In the genomic region with DNA sequence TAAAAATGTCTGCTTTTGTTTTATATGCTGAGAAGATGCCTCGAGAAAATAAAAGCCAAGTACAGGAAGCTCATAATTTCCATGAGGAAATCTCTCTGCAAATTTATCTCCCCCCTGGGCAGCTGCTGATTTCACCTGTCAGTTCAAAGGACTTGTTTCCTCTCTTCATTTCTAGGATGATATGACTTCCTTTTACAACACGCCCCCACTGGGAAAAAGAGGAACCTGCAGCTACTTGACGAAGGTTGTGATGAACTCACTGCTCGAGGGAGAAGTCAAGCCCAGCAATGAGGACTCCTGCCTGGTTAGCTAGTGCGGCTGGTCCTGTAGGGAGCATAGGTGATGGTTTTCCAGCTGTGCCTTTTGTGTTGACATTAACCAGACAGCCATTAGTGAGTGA, we compare ENCODE assay signal across 20 mouse cellular contexts.
A peak's percentile ranks its signal among the peaks of the same experiment; 100 is the strongest.
DNase-seq lines count a peak whose midpoint lies in the region; ATAC-seq and TF ChIP-seq lines count a peak whose summit lies in the region.
"Had no signal": no experiment of that assay in that cellular context is flagged by ENCODE, and none has a peak within 500 bp of the region (broad histone marks: within the 10 kb centered on the region; RNA-seq: fewer than 3 reads in every experiment).

No protein-coding gene starts in this region.

- H3K9me3 ChIP-seq in liver, postnatal 0 days (ENCODE audit: low read length) = no peaks in the 10 kb centered on the region
- H3K9me3 ChIP-seq in liver, embryonic 11.5 days (ENCODE audit: control insufficient read depth, low read length) = no peaks in the 10 kb centered on the region
- H3K9me3 ChIP-seq in CH12.LX (replicated peaks; ENCODE audit: low read length) = no peaks in the 10 kb centered on the region
- no peaks in the 10 kb centered on the region for H3K9me3 ChIP-seq in hindbrain, postnatal 0 days (ENCODE audit: low read length)
- H3K9me3 ChIP-seq: forebrain, embryonic 12.5 days; heart, embryonic 12.5 days; liver, embryonic 12.5 days; midbrain, embryonic 15.5 days; neural tube, embryonic 13.5 days had no signal

- TF ChIP-seq EP300 in liver, postnatal 0 days (IDR thresholded peaks at IDR 0.05; ENCODE audit: low read depth) = no peak
- no peak for TF ChIP-seq EP300 in CH12.LX (IDR thresholded peaks at IDR 0.05; ENCODE audit: low read length)

- no peaks in the 10 kb centered on the region for H3K4me1 ChIP-seq in liver, postnatal 0 days (ENCODE audit: insufficient read depth)
- H3K4me1 ChIP-seq in liver, embryonic 11.5 days (replicated peaks; ENCODE audit: control insufficient read depth, insufficient read depth, low read length) = no peaks in the 10 kb centered on the region
- H3K4me1 ChIP-seq in CH12.LX (ENCODE audit: control insufficient read depth in 1 of 2, insufficient read depth in 2 of 2) = peaks cover 0 to 5% of the 10 kb centered on the region in 2 experiments; a peak in 1 of 4 replicates
- peaks cover 2% of the 10 kb centered on the region; the same call in 1 of the 2 replicates for H3K4me1 ChIP-seq in thymus, adult 2 months (replicated peaks; ENCODE audit: control insufficient read depth, insufficient read depth, low read length)
- no peaks in the 10 kb centered on the region for H3K4me1 ChIP-seq in hindbrain, postnatal 0 days (ENCODE audit: insufficient read depth, low read length)
- H3K4me1 ChIP-seq: forebrain, embryonic 12.5 days; heart, embryonic 12.5 days; midbrain, embryonic 15.5 days; neural tube, embryonic 13.5 days had no signal

- dilution Hi-C loops in CH12.LX (cut with MboI; ENCODE audit: extremely low pct_ligation_motif_present, extremely low pct_unique_long_range_greater_than_20kb, low sequenced_read_pairs) = no loop called here

- peaks cover 15% of the 10 kb centered on the region for H3K36me3 ChIP-seq in liver, postnatal 0 days (replicated peaks; ENCODE audit: insufficient read depth, low read length)
- H3K36me3 ChIP-seq in liver, embryonic 11.5 days (ENCODE audit: control insufficient read depth, insufficient read depth, low read length) = 0 out of 2 replicates have a peak, but pooled peaks cover 4% of the 10 kb centered on the region
- H3K36me3 ChIP-seq in CH12.LX (replicated peaks in 1 of 2; ENCODE audit: control insufficient read depth in 1 of 2, insufficient read depth in 1 of 2, low read length in 1 of 2) = peaks cover 18 to 63% of the 10 kb centered on the region in 2 experiments
- H3K36me3 ChIP-seq in thymus, adult 2 months (ENCODE audit: control insufficient read depth, insufficient read depth, low read length) = peaks cover 4% of the 10 kb centered on the region; the same call in 1 of the 2 replicates
- peaks cover 9% of the 10 kb centered on the region; the same call in 1 of the 2 replicates for H3K36me3 ChIP-seq in hindbrain, postnatal 0 days (ENCODE audit: insufficient read depth, low read length)
- H3K36me3 ChIP-seq: midbrain, embryonic 15.5 days had no signal

- WGBS in liver, postnatal 0 days (ENCODE audit: insufficient replicate concordance) = 32% methylated on average over 5 of the region's 5 CpGs
- 48% methylated on average over 5 of the region's 5 CpGs for WGBS in liver, embryonic 11.5 days
- WGBS in thymus, adult 2 months = 29% methylated on average over 5 of the region's 5 CpGs
- 73% methylated on average over 5 of the region's 5 CpGs for WGBS in hindbrain, postnatal 0 days

- in situ Hi-C loops in CH12.LX (cut with MboI; ENCODE audit: low pct_ligation_motif_present, low pct_unique_long_range_greater_than_20kb, low sequenced_read_pairs) = no loop called here

- DNase-seq in liver, postnatal 0 days = no peak
- DNase-seq in liver, embryonic 11.5 days (ENCODE audit: low spot score) = no peak
- peak; percentile 40 for DNase-seq in CH12.LX (ENCODE audit: extremely low read depth)
- DNase-seq in thymus, adult 2 months = peak; percentile 51
- no peak for DNase-seq in left cerebral cortex, postnatal 25 days (ENCODE audit: low spot score in 2 of 2)
- no peak for DNase-seq in layer of hippocampus, postnatal 10 days (ENCODE audit: low spot score in 2 of 2)
- no peak for DNase-seq in hindbrain, postnatal 0 days (ENCODE audit: low spot score)
- DNase-seq: cerebellum, adult 11 months; heart, postnatal 36 days; kidney, adult 9 months; left cerebral cortex, postnatal 4 days; lung, postnatal 10 days; right cerebral cortex, adult 18-20 months; spleen, adult 18-20 months had no signal

- peak; percentile 20; the same call in 1 of the 2 replicates for TF ChIP-seq CTCF in liver, postnatal 0 days (IDR thresholded peaks at IDR 0.05; ENCODE audit: low read depth)
- peak in 1 of 2 experiments; percentile 18; a peak in 1 of 4 replicates for TF ChIP-seq CTCF in CH12.LX (conservative IDR thresholded peaks at IDR 0.05 in 1 of 2, IDR thresholded peaks at IDR 0.05 in 1 of 2; ENCODE audit: low read depth in 2 of 2, low read length in 2 of 2)
- no peak for TF ChIP-seq CTCF in thymus, adult 2 months (IDR thresholded peaks at IDR 0.05; ENCODE audit: borderline replicate concordance, control insufficient read depth, extremely low read depth, insufficient read depth, low read length, poor library complexity)
- TF ChIP-seq CTCF in hindbrain, postnatal 0 days (IDR thresholded peaks at IDR 0.05; ENCODE audit: low read depth) = no peak

- no peaks in the 10 kb centered on the region for H3K79me2 ChIP-seq in CH12.LX (replicated peaks; ENCODE audit: control insufficient read depth, extremely low read depth, insufficient read depth, poor library complexity, severe bottlenecking)

- no peak overlapping the region for H3K9ac ChIP-seq in liver, postnatal 0 days (replicated peaks)
- H3K9ac ChIP-seq in liver, embryonic 11.5 days (ENCODE audit: low read depth, low read length) = no peak overlapping the region
- no peak overlapping the region for H3K9ac ChIP-seq in CH12.LX (ENCODE audit: insufficient read depth, low read depth)
- H3K9ac ChIP-seq in hindbrain, postnatal 0 days (replicated peaks; ENCODE audit: low read length) = no peak overlapping the region
- H3K9ac ChIP-seq: forebrain, embryonic 12.5 days; heart, embryonic 12.5 days; liver, embryonic 12.5 days; midbrain, embryonic 15.5 days; neural tube, embryonic 13.5 days had no signal

- TF ChIP-seq RAD21 in CH12.LX (IDR thresholded peaks at IDR 0.05; ENCODE audit: low read depth, low read length) = no peak; the same call in 1 of the 2 replicates

- no peak overlapping the region for H3K4me2 ChIP-seq in liver, postnatal 0 days (ENCODE audit: low read depth, low read length)
- no peak overlapping the region for H3K4me2 ChIP-seq in liver, embryonic 11.5 days
- H3K4me2 ChIP-seq in CH12.LX (ENCODE audit: insufficient read depth, low read depth, poor library complexity, severe bottlenecking) = no peak overlapping the region
- no peak overlapping the region for H3K4me2 ChIP-seq in hindbrain, postnatal 0 days (ENCODE audit: low read depth, low read length)
- H3K4me2 ChIP-seq: forebrain, embryonic 12.5 days; heart, embryonic 12.5 days; liver, embryonic 12.5 days; midbrain, embryonic 15.5 days; neural tube, embryonic 13.5 days had no signal

- H3K27ac ChIP-seq in liver, postnatal 0 days (ENCODE audit: low read depth) = no peak overlapping the region
- no peak overlapping the region for H3K27ac ChIP-seq in liver, embryonic 11.5 days (ENCODE audit: low read depth, low read length)
- H3K27ac ChIP-seq in CH12.LX (ENCODE audit: insufficient read depth, low read depth) = no peak overlapping the region
- H3K27ac ChIP-seq in thymus, adult 2 months (ENCODE audit: control insufficient read depth, insufficient read depth, low read length) = no peak overlapping the region
- no peak overlapping the region for H3K27ac ChIP-seq in hindbrain, postnatal 0 days
- H3K27ac ChIP-seq: forebrain, embryonic 12.5 days; liver, embryonic 12.5 days; midbrain, embryonic 15.5 days; neural tube, embryonic 13.5 days had no signal

- H3K27me3 ChIP-seq in liver, postnatal 0 days (ENCODE audit: insufficient read depth, low read length) = no peaks in the 10 kb centered on the region
- H3K27me3 ChIP-seq in liver, embryonic 11.5 days (replicated peaks; ENCODE audit: control insufficient read depth, insufficient read depth, low read length) = no peaks in the 10 kb centered on the region
- no peaks in the 10 kb centered on the region for H3K27me3 ChIP-seq in CH12.LX (replicated peaks)
- no peaks in the 10 kb centered on the region for H3K27me3 ChIP-seq in thymus, adult 2 months (ENCODE audit: control insufficient read depth, insufficient read depth, low read length)
- no peaks in the 10 kb centered on the region for H3K27me3 ChIP-seq in hindbrain, postnatal 0 days (ENCODE audit: insufficient read depth, low read length)
- H3K27me3 ChIP-seq: forebrain, embryonic 12.5 days; heart, embryonic 12.5 days; liver, embryonic 12.5 days; midbrain, embryonic 15.5 days; neural tube, embryonic 13.5 days had no signal

- no peak overlapping the region for H3K4me3 ChIP-seq in liver, postnatal 0 days (ENCODE audit: low read depth, low read length)
- no peak overlapping the region for H3K4me3 ChIP-seq in liver, embryonic 11.5 days (ENCODE audit: low read depth, low read length)
- H3K4me3 ChIP-seq in CH12.LX (replicated peaks in 1 of 3; ENCODE audit: low read depth in 2 of 3, low read length in 2 of 3, poor library complexity in 1 of 3) = no peak overlapping the region
- no peak overlapping the region for H3K4me3 ChIP-seq in thymus, adult 2 months (ENCODE audit: control insufficient read depth, insufficient read depth, low read length)
- no peak overlapping the region for H3K4me3 ChIP-seq in hindbrain, postnatal 0 days (ENCODE audit: low read length)
- H3K4me3 ChIP-seq: forebrain, embryonic 12.5 days; heart, embryonic 12.5 days; liver, embryonic 12.5 days; midbrain, embryonic 15.5 days; neural tube, embryonic 13.5 days had no signal

- intact Hi-C loops in left cerebral cortex, postnatal 25 days (cut with DNase I) = no loop called here

- TF ChIP-seq POLR2A in CH12.LX (IDR thresholded peaks at IDR 0.05; ENCODE audit: low read depth, low read length) = no peak
- TF ChIP-seq POLR2A in thymus, adult 2 months (IDR thresholded peaks at IDR 0.05; ENCODE audit: control insufficient read depth, extremely low read depth, insufficient read depth, low read length, poor library complexity) = no peak

- ATAC-seq in liver, postnatal 0 days = no peak
- no peak for ATAC-seq in liver, embryonic 11.5 days (replicated peaks; ENCODE audit: low FRiP score)
- peak; percentile 90 for ATAC-seq in common myeloid progenitor, adult 5-6 weeks (replicated peaks; ENCODE audit: low read depth, poor library complexity, severe bottlenecking)
- no peak for ATAC-seq in hindbrain, postnatal 0 days
- ATAC-seq: liver, embryonic 12.5 days; midbrain, embryonic 15.5 days had no signal

TF ChIP-seq in CH12.LX, 34 proteins besides CTCF, POLR2A, EP300 and RAD21 (continues in another document):
- TF ChIP-seq TBP (conservative IDR thresholded peaks at IDR 0.05; ENCODE audit: low read depth, low read length) (no peak), USF2 (conservative IDR thresholded peaks at IDR 0.05; ENCODE audit: low read depth, low read length) (no peak), JUN (IDR thresholded peaks at IDR 0.05; ENCODE audit: insufficient read depth, low read depth, low read length) (no peak), ZC3H11A (IDR thresholded peaks at IDR 0.05; ENCODE audit: low read depth, low read length) (no peak), NELFE (IDR thresholded peaks at IDR 0.05; ENCODE audit: low read depth, low read length) (no peak), MYC (IDR thresholded peaks at IDR 0.05; ENCODE audit: low read depth, low read length) (no peak), MAZ (IDR thresholded peaks at IDR 0.05; ENCODE audit: low read depth, low read length) (no peak)

Comparison
In these comparisons a context has a peak if more than half of its experiments do, and no peak if none do; other contexts are left out.
1. DNase-seq: peak in CH12.LX (single experiment) and thymus, adult 2 months (single experiment); none in liver, postnatal 0 days (single experiment), liver, embryonic 11.5 days (single experiment), left cerebral cortex, postnatal 25 days (0 of 2), layer of hippocampus, postnatal 10 days (0 of 2) and hindbrain, postnatal 0 days (single experiment).